Comparison of ENCODE assay signal across 8 mouse cellular contexts in genomic region chr2:156732109-156732508, GRCm38 (mm10). TPM values are rescaled to one million over a fixed set of nuclear protein-coding genes. Genes with fewer than 3 reads are reported as not detected.
DNase-seq lines count a peak whose midpoint lies in the region; ATAC-seq and TF ChIP-seq lines count a peak whose summit lies in the region.

No protein-coding gene starts in this region.

- no peaks in the 10 kb centered on the region for H3K27me3 ChIP-seq in heart, embryonic 16.5 days (ENCODE audit: control insufficient read depth, insufficient read depth, low read length)
- no peaks in the 10 kb centered on the region for H3K27me3 ChIP-seq in midbrain, embryonic 14.5 days (ENCODE audit: control insufficient read depth, insufficient read depth, low read length)

- H3K4me1 ChIP-seq in cortical plate, adult 2 months (ENCODE audit: control insufficient read depth, insufficient read depth, low read length) = peaks cover 11% of the 10 kb centered on the region
- H3K4me1 ChIP-seq in heart, embryonic 16.5 days (ENCODE audit: control insufficient read depth, insufficient read depth, low read length) = peaks cover 65% of the 10 kb centered on the region
- H3K4me1 ChIP-seq in olfactory bulb, adult 2 months (ENCODE audit: control insufficient read depth, insufficient read depth, low read length) = peaks cover 55% of the 10 kb centered on the region
- peaks cover 6% of the 10 kb centered on the region; the same call in 1 of the 2 replicates for H3K4me1 ChIP-seq in midbrain, embryonic 14.5 days (ENCODE audit: control insufficient read depth, insufficient read depth, low read length)

- intact Hi-C loops in left cerebral cortex, postnatal 4 days (cut with DNase I) = no loop called here

- no peaks in the 10 kb centered on the region for H3K36me3 ChIP-seq in heart, embryonic 16.5 days (ENCODE audit: control insufficient read depth, insufficient read depth)
- H3K36me3 ChIP-seq in midbrain, embryonic 14.5 days (ENCODE audit: control insufficient read depth, insufficient read depth, low read length) = peaks cover 18% of the 10 kb centered on the region; the same call in 1 of the 2 replicates

- H3K4me2 ChIP-seq in heart, embryonic 16.5 days (ENCODE audit: low read depth, low read length) = no peak overlapping the region
- no peak overlapping the region for H3K4me2 ChIP-seq in midbrain, embryonic 14.5 days (ENCODE audit: low read length)

- H3K4me3 ChIP-seq in cortical plate, adult 2 months (ENCODE audit: insufficient read depth, low read length) = no peak overlapping the region
- H3K4me3 ChIP-seq in heart, embryonic 16.5 days (ENCODE audit: low read length) = no peak overlapping the region
- H3K4me3 ChIP-seq in olfactory bulb, adult 2 months (ENCODE audit: insufficient read depth, low read depth, low read length) = no peak overlapping the region
- H3K4me3 ChIP-seq in midbrain, embryonic 14.5 days (replicated peaks; ENCODE audit: low read depth, low read length) = no peak overlapping the region

- 0 out of 2 replicates have a peak overlapping the region, but pooled peaks have one; percentile 30 for H3K27ac ChIP-seq in cortical plate, adult 2 months (ENCODE audit: insufficient read depth, low read length)
- H3K27ac ChIP-seq in heart, embryonic 16.5 days (ENCODE audit: low read length) = peak overlapping the region; percentile 9; the same call in 1 of the 2 replicates
- peak overlapping the region; percentile 6; the same call in 1 of the 2 replicates for H3K27ac ChIP-seq in olfactory bulb, adult 2 months (ENCODE audit: insufficient read depth, low read depth, low read length)
- H3K27ac ChIP-seq in midbrain, embryonic 14.5 days (replicated peaks; ENCODE audit: low read depth, low read length) = no peak overlapping the region

- 0 out of 2 replicates have a peak, but pooled peaks have one; percentile 46 for TF ChIP-seq POLR2A in cortical plate, adult 2 months (IDR thresholded peaks at IDR 0.05; ENCODE audit: extremely low read depth, insufficient read depth, low read length)
- TF ChIP-seq POLR2A in olfactory bulb, adult 2 months (IDR thresholded peaks at IDR 0.05; ENCODE audit: insufficient read depth, low read depth, low read length) = no peak

- DNase-seq in left cerebral cortex, adult 11 months (ENCODE audit: low spot score) = peak; percentile 65
- no peak for DNase-seq in left cerebral cortex, postnatal 4 days
- peak; percentile 83 to 86 for DNase-seq in layer of hippocampus, adult 8-10 months (ENCODE audit: low spot score in 2 of 2)
- DNase-seq in midbrain, embryonic 14.5 days = no peak

- ATAC-seq in heart, embryonic 16.5 days (replicated peaks; ENCODE audit: extremely low read depth, insufficient read depth, low FRiP score) = peak; percentile 49
- ATAC-seq in granulocyte monocyte progenitor cell, adult 5-6 weeks (replicated peaks; ENCODE audit: poor library complexity, severe bottlenecking) = no peak
- no peak for ATAC-seq in midbrain, embryonic 14.5 days (ENCODE audit: low FRiP score, low TSS enrichment)

- no peaks in the 10 kb centered on the region for H3K9me3 ChIP-seq in heart, embryonic 16.5 days (replicated peaks; ENCODE audit: control insufficient read depth, low read length)
- no peaks in the 10 kb centered on the region for H3K9me3 ChIP-seq in midbrain, embryonic 14.5 days (ENCODE audit: control insufficient read depth, low read length)

- H3K9ac ChIP-seq in heart, embryonic 16.5 days (ENCODE audit: low read length) = no peak overlapping the region
- H3K9ac ChIP-seq in midbrain, embryonic 14.5 days (replicated peaks; ENCODE audit: low read length) = no peak overlapping the region

- 37% methylated on average over 6 of the region's 6 CpGs for WGBS in heart, embryonic 16.5 days
- WGBS in olfactory bulb, adult 2 months = 23% methylated on average over 6 of the region's 6 CpGs
- WGBS in midbrain, embryonic 14.5 days = 76% methylated on average over 6 of the region's 6 CpGs

- no peak for TF ChIP-seq CTCF in cortical plate, adult 2 months (IDR thresholded peaks at IDR 0.05; ENCODE audit: extremely low read depth, insufficient read depth, low read length)
- TF ChIP-seq CTCF in olfactory bulb, adult 2 months (IDR thresholded peaks at IDR 0.05; ENCODE audit: insufficient read depth, low read depth, low read length) = no peak

RNA-seq across cellular contexts. Expression of gene Myl9, which starts 43.1 kb away (rescaled TPM):
- total RNA-seq in left cerebral cortex, postnatal 4 days (2021) = 10 to 100 TPM; 13.4 to 18.6 TPM
- 46.3 and 47.7 TPM in 2 replicates for polyA plus RNA-seq in cortical plate, adult 2 months (2012; rRNA removed)
- polyA plus RNA-seq in heart, embryonic 16.5 days (2015; fragmentation: Nextera tagmentation; extraction: Ambion mirVana) = 1,725 and 1,731 TPM in 2 replicates
- total RNA-seq in layer of hippocampus, adult 8-10 months (2022) = 10 to 100 TPM; 10.4 to 22.0 (median 16.4) TPM
- polyA plus RNA-seq in olfactory bulb, adult 2 months (2012; ENCODE audit: insufficient read depth, insufficient read length, low replicate concordance, missing spikeins) = not detected in 2 replicates
- not detected in 2 replicates for total RNA-seq in granulocyte monocyte progenitor cell, adult 5-6 weeks (2014; fragmentation: Nextera tagmentation)
- total RNA-seq in granulocyte monocyte progenitor cell, adult 5-6 weeks (2017) = not detected in 2 replicates
- polyA plus RNA-seq in midbrain, embryonic 14.5 days (2014; fragmentation: Nextera tagmentation; extraction: Ambion mirVana) = 22.5 and 33.0 TPM in 2 replicates

Comparison
In these comparisons a context has a peak if more than half of its experiments do, and no peak if none do; other contexts are left out.
1. DNase-seq: peak in left cerebral cortex, adult 11 months (single experiment) and layer of hippocampus, adult 8-10 months (2 of 2); none in left cerebral cortex, postnatal 4 days (single experiment) and midbrain, embryonic 14.5 days (single experiment).